Mouse (Mus musculus) forebrain, embryonic 14.5 days (tissue): ENCODE measurements around the gene Tspan5. TPM values are rescaled to one million over a fixed set of nuclear protein-coding genes. Genes with fewer than 3 reads are reported as not detected.

ENCODE experiments used
- ATAC-seq: fragments of 200-750 bp; cut with Nextera tagmentation; 2 replicates; pipeline ENCODE4 v1.8.0; 2017; ENCODE audit warnings: mild to moderate bottlenecking, moderate library complexity
- DNase-seq: peaks from one replicate; pipeline ENCODE4 v3.0.0-alpha.2; 2015; ENCODE audit warnings: low spot score
- H3K27ac ChIP-seq: fragments of 300-500 bp; sonication (generic); 2 replicates; pipeline ENCODE4 v1.5.1; 2014; ENCODE audit warnings: low read depth, mild to moderate bottlenecking, control low read depth, low read length, moderate library complexity
- H3K27me3 ChIP-seq: fragments of 300-500 bp; sonication (generic); replicated peaks from 2 replicates; pipeline ENCODE4 v1.6.1; 2014; ENCODE audit warnings: low read length, control low read depth, mixed read lengths; ENCODE audit not compliant: control insufficient read depth, insufficient read depth
- H3K36me3 ChIP-seq: fragments of 300-500 bp; sonication (generic); 2 replicates; pipeline ENCODE4 v1.6.1; 2014; ENCODE audit warnings: low read length, control low read depth; ENCODE audit not compliant: control insufficient read depth, insufficient read depth
- H3K4me1 ChIP-seq: fragments of 300-500 bp; sonication (generic); 2 replicates; pipeline ENCODE4 v1.6.1; 2014; ENCODE audit warnings: antibody characterized with exemption, low read length, control low read depth; ENCODE audit not compliant: control insufficient read depth, insufficient read depth
- H3K4me2 ChIP-seq: fragments of 300-500 bp; sonication (generic); 2 replicates; pipeline ENCODE4 v1.6.1; 2014; ENCODE audit warnings: mild to moderate bottlenecking, control low read depth, low read length
- H3K4me3 ChIP-seq: fragments of 300-500 bp; sonication (generic); 2 replicates; pipeline ENCODE4 v1.5.1; 2014; ENCODE audit warnings: low read depth, low read length, control low read depth
- H3K9ac ChIP-seq: fragments of 300-500 bp; sonication (generic); 2 replicates; pipeline ENCODE4 v1.6.1; 2014; ENCODE audit warnings: mild to moderate bottlenecking, low read length, control low read depth, moderate library complexity
- H3K9me3 ChIP-seq: fragments of 300-500 bp; sonication (generic); replicated peaks from 2 replicates; pipeline ENCODE4 v1.6.1; 2016; ENCODE audit warnings: low read length, control low read depth, mixed read lengths; ENCODE audit not compliant: control insufficient read depth
- WGBS: fragments of 180-500 bp; shearing (Covaris S2); extraction: QIAGEN DNeasy Blood & Tissue Kit; methylation state at CpG from one replicate; pipeline ENCODE4 v1.1.7; 2014; 5-methylcytosine and 5-hydroxymethylcytosine counted together
- polyA plus RNA-seq: library from polyadenylated mRNA; unstranded; fragments of >200 nt; fragmentation: Nextera tagmentation; extraction: Ambion mirVana; gene quantifications from 2 replicates; pipeline ENCODE4 v1.2.1, GENCODE M21; 2014

Tspan5 gene
- polyA plus RNA-seq, 1 experiment from 2014 or later: 82.3 TPM

- DNase-seq (no peak), ATAC-seq (no peak)
- H3K27me3 ChIP-seq: no peaks in the 10 kb centered on the region
- WGBS: 52% methylated on average over 11 of the region's 11 CpGs
- no peak overlapping the region for H3K9ac ChIP-seq
- peaks cover 61% of the 10 kb centered on the region for H3K4me1 ChIP-seq
- no peak overlapping the region for H3K4me2 ChIP-seq
- no peak overlapping the region for H3K27ac ChIP-seq
- no peak overlapping the region for H3K4me3 ChIP-seq
- H3K36me3 ChIP-seq: no peaks in the 10 kb centered on the region
- H3K9me3 ChIP-seq: no peaks in the 10 kb centered on the region
Observed at GRCm38 (mm10) chr3:138860257-138860760, 118.3 kb downstream of the Tspan5 start.

DNA sequence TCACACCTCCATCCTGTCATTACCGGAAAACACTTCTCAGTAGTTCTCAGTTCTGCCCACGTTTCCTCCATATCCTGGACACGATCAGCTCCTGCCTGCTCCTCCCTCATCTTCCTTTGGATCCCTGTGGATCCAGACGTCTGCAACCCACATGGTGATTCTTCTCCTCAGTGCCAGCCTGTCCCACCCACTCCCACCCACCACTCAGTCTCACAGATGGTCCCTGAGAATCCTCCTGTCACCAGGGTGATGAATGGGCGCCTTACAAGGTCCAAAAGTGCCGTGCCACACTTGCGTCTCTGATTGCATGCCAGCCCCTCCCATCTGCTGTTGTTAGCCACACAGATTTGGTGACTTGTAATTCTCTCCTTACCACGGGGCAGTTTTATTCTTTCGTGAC lies 119.0 kb downstream of the Tspan5 start:
- peak; percentile 71 for DNase-seq
- Histone ChIP-seq H3K4me2 (no peak overlapping the region), H3K4me1 (peaks cover 58% of the 10 kb centered on the region), H3K27me3 (no peaks in the 10 kb centered on the region), H3K4me3 (no peak overlapping the region), H3K27ac (no peak overlapping the region), H3K36me3 (no peaks in the 10 kb centered on the region), H3K9me3 (no peaks in the 10 kb centered on the region), H3K9ac (no peak overlapping the region)
- ATAC-seq: peak; percentile 28; the same call in 1 of the 2 replicates
- 45% methylated on average over 9 of the region's 9 CpGs for WGBS

GRCm38 (mm10) chr3:138861589-138861988 lies 119.6 kb downstream of the Tspan5 start:
- WGBS: 74% methylated on average over 3 of the region's 3 CpGs
- Histone ChIP-seq H3K27ac (no peak overlapping the region), H3K36me3 (no peaks in the 10 kb centered on the region), H3K9me3 (no peaks in the 10 kb centered on the region), H3K27me3 (no peaks in the 10 kb centered on the region), H3K4me1 (peaks cover 54% of the 10 kb centered on the region), H3K4me3 (no peak overlapping the region), H3K4me2 (no peak overlapping the region), H3K9ac (no peak overlapping the region)
- no peak for ATAC-seq
- no peak for DNase-seq

DNA sequence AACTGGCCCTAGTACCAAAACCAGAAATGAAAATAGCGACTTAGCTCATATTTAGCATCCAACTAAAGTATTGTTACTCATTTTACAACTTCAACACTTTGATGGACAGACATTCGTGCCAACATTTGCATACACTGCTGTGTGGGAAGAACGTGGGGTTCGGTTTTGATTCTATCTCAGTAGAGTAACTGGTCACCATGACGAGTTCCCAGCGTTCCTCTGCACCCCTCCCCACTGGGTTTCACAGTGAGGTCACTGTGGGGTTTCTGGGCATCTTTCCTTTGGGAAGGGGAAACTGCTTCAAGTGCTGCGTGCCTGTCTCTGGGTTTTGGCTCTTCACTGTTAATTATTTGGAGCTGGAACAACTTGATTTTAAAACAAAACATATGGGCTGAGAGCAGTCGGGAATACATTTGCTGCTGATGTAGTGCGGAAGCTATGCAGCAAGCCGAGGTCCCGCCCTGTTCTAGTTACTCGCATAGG lies 122.2 kb downstream of the Tspan5 start:
- Histone ChIP-seq H3K4me3 (no peak overlapping the region), H3K9ac (no peak overlapping the region), H3K9me3 (no peaks in the 10 kb centered on the region), H3K36me3 (no peaks in the 10 kb centered on the region), H3K4me2 (no peak overlapping the region), H3K4me1 (peaks cover 37% of the 10 kb centered on the region), H3K27me3 (no peaks in the 10 kb centered on the region), H3K27ac (no peak overlapping the region)
- DNase-seq (no peak), ATAC-seq (no peak)
- WGBS: 81% methylated on average over 12 of the region's 12 CpGs

DNA sequence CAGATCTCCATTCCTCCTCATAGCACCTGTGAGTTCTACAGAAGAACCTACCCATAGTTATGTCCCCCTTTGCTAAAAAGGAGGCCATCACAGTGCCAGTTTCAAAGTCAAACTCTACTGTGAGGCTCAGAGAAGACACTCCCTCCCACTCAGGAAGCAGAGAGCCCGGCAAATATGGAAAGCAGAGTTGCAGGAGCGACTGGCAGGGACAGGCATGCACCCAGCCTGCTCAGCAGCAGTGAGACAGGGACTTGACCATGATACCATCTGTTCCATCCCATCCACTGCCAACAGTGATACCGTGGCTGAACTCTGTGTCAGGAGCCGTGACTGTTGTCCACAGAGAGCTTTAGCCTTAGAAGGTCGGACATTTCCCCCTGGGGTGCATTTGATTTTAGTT lies 123.3 kb downstream of the Tspan5 start:
- Histone ChIP-seq H3K27ac (no peak overlapping the region), H3K4me1 (peaks cover 27% of the 10 kb centered on the region), H3K27me3 (no peaks in the 10 kb centered on the region), H3K4me2 (no peak overlapping the region), H3K4me3 (no peak overlapping the region), H3K36me3 (no peaks in the 10 kb centered on the region), H3K9me3 (no peaks in the 10 kb centered on the region), H3K9ac (no peak overlapping the region)
- DNase-seq: no peak
- WGBS: 87% methylated on average over 5 of the region's 5 CpGs
- ATAC-seq: no peak

GRCm38 (mm10) chr3:138867149-138867848 lies 125.3 kb downstream of the Tspan5 start:
- DNase-seq (no peak), ATAC-seq (peak; percentile 66; the same call in 1 of the 2 replicates)
- 75% methylated on average over 16 of the region's 16 CpGs for WGBS
- Histone ChIP-seq H3K36me3 (no peaks in the 10 kb centered on the region), H3K4me2 (no peak overlapping the region), H3K27ac (no peak overlapping the region), H3K4me1 (0 out of 2 replicates have a peak, but pooled peaks cover 15% of the 10 kb centered on the region), H3K9me3 (no peaks in the 10 kb centered on the region), H3K27me3 (no peaks in the 10 kb centered on the region), H3K4me3 (no peak overlapping the region), H3K9ac (no peak overlapping the region)

- no peak for ATAC-seq
- Histone ChIP-seq H3K4me1 (0 out of 2 replicates have a peak, but pooled peaks cover 15% of the 10 kb centered on the region), H3K9me3 (no peaks in the 10 kb centered on the region), H3K36me3 (no peaks in the 10 kb centered on the region), H3K9ac (no peak overlapping the region), H3K27ac (no peak overlapping the region), H3K4me2 (no peak overlapping the region), H3K4me3 (no peak overlapping the region), H3K27me3 (no peaks in the 10 kb centered on the region)
- DNase-seq: no peak
- 82% methylated on average over 13 of the region's 13 CpGs for WGBS
Observed at GRCm38 (mm10) chr3:138868409-138868808, 126.4 kb downstream of the Tspan5 start.

DNA sequence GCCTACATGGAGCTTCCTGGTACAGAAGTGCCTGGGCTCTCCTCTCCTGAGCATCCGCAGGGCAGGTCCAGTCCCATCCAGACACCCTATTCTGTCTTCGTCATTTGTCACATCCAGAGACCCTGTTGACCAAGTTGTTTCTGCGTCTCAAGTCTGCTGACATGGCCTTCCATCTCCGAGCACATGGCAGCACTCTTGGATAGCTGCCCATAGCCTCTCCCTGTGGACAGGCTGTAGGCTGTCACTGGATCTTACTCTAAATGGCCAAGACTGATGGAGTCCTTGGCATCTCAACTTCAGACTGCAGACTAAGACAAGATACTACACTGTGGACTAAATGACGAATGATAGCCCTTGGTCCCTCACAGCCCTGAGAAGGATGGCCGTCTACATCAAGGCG lies 133.3 kb downstream of the Tspan5 start:
- no peaks in the 10 kb centered on the region for H3K36me3 ChIP-seq
- DNase-seq: no peak
- no peaks in the 10 kb centered on the region for H3K4me1 ChIP-seq
- no peak overlapping the region for H3K27ac ChIP-seq
- 89% methylated on average over 7 of the region's 7 CpGs for WGBS
- H3K9ac ChIP-seq: no peak overlapping the region
- ATAC-seq: no peak
- no peak overlapping the region for H3K4me3 ChIP-seq
- no peaks in the 10 kb centered on the region for H3K27me3 ChIP-seq
- H3K9me3 ChIP-seq: no peaks in the 10 kb centered on the region
- H3K4me2 ChIP-seq: no peak overlapping the region

GRCm38 (mm10) chr3:138875936-138876335 lies 133.9 kb downstream of the Tspan5 start:
- Histone ChIP-seq H3K36me3 (no peaks in the 10 kb centered on the region), H3K4me2 (no peak overlapping the region), H3K9me3 (no peaks in the 10 kb centered on the region), H3K4me1 (no peaks in the 10 kb centered on the region), H3K27ac (no peak overlapping the region), H3K27me3 (no peaks in the 10 kb centered on the region), H3K9ac (no peak overlapping the region), H3K4me3 (no peak overlapping the region)
- DNase-seq: no peak
- 94% methylated on average over 6 of the region's 6 CpGs for WGBS
- no peak for ATAC-seq
